Mouse (Mus musculus) lung, postnatal 14 days (tissue): ENCODE results near the gene Klre1.

Experiments used
- DNase-seq: peaks from one replicate; pipeline ENCODE4 v3.0.0; 2021

Klre1 gene

DNA sequence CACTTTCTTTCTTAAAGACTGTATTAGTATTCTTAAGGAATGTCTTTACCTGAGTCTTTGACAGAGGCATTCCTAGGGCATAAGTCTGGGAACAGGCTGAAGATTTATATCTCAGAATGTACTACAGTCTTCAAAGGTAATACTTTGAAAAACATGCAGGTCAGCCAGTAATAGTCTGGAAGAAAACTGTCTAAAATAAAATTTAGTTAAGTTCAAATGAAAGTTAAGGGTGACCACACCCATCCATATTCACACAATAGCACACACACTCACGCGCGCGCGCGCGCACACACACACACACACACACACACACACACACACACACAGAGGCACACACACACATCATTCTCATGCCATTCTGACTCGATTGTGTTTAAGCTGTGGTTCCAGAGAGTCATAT is at the start of gene Klre1:
TSS of gene Klre1 (plus strand) at position 301 of the 400 bp plus-strand sequence.
- DNase-seq, result no peak

- DNase-seq, result no peak
These were observed 48.1 kb upstream of the Klre1 start for GRCm38 (mm10) chr6:129529605-129530004.

DNA sequence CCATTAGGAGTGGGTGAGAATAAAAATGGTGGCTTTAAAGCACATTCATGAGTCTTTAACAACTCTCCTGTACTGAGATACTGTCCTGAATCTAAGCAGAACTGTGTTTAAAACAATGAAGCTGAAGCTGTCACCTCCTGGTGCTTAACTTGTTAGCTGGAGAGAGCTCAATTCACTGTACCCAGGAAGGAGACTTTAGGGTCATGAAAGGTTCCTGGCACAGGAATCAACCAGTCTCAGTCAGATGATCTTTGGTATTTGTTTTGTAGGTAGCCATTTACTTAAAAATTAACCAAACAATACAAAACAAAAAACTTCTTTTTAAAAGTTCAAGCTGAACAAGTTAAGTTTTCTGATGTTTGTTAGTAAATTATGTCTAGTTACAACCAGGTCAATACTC is 47.4 kb upstream of the Klre1 start:
- no peak for DNase-seq

DNA sequence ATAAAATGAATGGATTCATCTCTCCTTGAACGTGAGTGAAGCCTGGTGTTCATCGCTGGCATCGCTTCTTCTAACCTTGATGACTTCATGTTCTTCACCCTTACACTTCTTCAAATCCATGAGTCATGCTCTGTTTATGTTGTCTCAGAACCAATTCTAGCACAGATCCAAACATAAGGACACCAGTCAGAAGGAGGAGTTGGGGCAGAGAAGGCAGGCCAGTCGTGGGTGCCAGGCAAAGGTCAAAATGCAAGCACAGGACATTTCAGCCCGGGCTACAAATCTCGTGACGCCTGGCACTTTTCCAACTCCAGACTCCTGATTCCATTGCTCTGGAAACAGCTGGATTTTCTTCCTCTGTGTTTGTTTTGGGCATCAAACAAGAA is 45.2 kb upstream of the Klre1 start:
- peak; percentile 80 for DNase-seq

GRCm38 (mm10) chr6:129532942-129533860 is 44.5 kb upstream of the Klre1 start, which contains the start of gene Gabarapl1:
Gene Gabarapl1, plus strand, starts transcription at chr6:129533160.
- DNase-seq, result peak; percentile 84

DNA sequence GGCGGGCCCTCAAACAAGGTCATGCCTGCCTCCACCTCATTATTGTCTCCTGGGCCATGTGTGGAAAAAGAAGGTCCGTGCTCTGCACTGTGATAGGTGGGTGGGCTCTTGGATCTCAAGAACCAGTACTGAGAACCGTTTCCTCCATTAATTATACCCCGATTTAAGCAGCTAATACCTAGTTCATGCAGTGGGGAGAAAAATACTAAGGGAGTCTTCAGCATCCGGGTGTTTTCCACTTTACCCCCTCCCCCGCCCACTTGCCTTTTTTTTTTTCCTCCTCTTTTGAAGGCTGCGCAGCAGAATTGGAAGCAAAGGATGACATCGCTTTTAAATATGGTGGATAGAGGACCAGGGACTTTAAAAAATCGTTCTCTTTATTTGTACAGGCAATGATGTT is 43.6 kb upstream of the Klre1 start:
- no peak for DNase-seq

- DNase-seq, result no peak
These were observed 43.0 kb upstream of the Klre1 start for GRCm38 (mm10) chr6:129534627-129535190.

- no peak for DNase-seq
These were observed 42.0 kb upstream of the Klre1 start for GRCm38 (mm10) chr6:129535723-129536122.

DNA sequence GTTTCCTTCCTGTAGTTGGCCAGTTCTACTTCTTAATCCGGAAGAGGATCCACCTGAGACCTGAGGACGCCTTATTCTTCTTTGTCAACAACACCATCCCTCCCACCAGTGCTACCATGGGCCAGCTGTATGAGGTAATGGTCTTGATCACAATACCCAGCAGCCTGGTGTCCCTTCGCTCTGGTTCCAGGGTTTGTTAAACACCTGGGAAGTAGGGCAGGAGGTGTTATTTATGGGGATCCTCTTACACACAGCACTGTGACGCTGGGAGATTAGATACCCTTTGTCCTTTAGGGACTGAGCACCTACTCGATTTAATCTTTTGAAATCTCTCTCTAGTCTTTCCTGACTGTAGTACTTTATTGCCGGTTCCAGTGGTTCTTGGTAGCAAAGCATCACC is 39.1 kb upstream of the Klre1 start:
- no peak for DNase-seq

DNA sequence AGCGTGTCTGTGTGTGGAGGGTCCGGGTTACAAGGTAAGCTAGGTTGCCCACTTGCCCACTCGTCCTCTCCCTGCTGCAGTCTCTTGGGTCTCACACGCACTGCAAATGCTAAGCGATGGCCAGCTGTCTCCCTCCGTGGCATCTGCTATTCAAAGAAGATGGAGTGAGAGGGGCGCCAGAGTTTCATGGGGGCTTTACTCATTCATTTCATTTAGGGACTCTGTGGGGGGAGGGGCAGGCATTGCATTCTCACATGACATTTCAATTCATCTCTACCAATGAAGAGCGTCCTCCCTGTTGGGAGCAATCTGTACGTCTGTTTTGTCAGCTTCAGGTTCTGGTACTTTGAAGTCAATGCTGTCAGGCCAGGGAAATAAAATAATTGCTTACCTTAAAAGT is 35.8 kb upstream of the Klre1 start:
- no peak for DNase-seq

DNA sequence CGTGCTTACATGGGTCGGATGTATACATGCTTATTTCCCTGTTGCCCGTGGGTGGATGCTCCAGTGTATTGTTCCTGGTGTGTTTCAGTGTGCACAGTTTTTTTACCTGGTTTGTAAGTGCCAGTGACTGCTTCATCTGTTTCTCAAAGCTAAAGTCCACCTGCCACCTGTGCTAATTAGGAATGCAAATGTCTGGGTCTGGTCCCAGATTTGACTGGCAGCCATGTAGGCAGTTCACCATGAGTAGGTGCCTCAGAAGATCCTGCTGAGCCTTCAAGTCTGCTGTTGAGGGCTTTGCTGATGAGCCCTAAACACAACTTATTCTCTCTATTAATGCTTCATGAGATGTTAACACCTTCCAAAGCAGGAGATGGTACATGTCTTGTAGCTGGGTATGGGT is 35.2 kb upstream of the Klre1 start:
- no peak for DNase-seq

GRCm38 (mm10) chr6:129543709-129544606 is 33.7 kb upstream of the Klre1 start:
- DNase-seq, result peak; percentile 77

DNA sequence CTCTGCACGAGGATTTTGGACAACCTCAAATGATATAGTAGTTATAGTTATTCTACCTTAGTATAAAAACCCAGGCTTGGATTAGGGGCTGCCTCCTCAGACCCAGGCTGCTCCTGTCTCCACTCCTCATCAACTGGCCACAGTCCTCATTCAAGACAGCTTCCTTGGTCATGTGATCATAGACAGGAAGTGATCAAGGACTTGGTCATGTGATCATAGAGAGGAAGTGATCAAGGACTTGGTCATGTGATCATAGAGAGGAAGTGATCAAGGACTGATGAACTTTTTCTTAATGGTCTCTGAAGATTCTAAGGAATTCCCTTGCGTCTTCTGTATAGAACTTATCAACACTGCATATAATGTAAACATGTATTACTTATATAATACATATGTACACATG is 30.4 kb upstream of the Klre1 start:
- DNase-seq, result no peak

- no peak for DNase-seq
These were observed 29.7 kb upstream of the Klre1 start for GRCm38 (mm10) chr6:129548009-129548408.

- no peak for DNase-seq
These were observed 20.2 kb upstream of the Klre1 start for GRCm38 (mm10) chr6:129557298-129558023.

GRCm38 (mm10) chr6:129558946-129559640 is 18.6 kb upstream of the Klre1 start:
- DNase-seq, result peak; percentile 76

- DNase-seq, result no peak
These were observed 18.1 kb upstream of the Klre1 start for GRCm38 (mm10) chr6:129559641-129560027.

DNA sequence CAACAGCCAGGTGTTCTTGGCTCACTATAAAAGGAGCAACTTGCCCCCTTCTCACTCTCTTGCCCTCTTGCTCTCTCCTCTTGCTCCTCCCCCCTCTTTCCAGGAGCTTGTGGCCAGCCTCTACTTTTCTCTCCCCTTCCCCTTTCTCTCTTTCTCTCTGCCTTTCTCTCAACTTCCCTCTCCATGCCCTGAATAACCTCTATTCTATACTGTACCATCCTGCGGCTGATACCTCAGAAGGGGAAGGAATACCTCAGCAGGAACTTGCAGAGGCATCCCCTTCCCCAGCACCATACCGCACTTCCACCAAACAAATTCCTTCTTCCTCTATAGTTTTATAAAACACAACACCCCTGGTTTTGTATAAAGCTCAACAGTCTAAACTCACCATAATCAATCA is 12.4 kb upstream of the Klre1 start:
- no peak for DNase-seq

DNA sequence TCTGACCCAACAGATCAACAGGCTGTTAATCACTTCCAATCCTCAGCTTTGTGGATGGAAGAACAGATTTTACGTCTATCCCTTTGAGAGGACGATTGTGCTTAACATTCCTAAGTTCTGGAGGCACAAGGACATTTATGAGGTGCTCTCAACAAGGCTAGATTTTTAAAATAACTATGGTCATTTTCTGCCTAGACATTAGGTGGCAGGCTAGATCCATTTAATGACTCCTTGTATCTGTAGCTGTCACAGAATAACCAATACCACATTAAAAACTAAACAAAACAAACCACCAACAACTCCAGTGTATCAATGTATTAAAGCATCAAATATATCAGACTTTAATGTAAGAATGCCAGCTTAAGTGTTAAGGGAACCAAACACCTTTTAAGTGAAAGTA is 2.4 kb upstream of the Klre1 start:
- no peak for DNase-seq

DNA sequence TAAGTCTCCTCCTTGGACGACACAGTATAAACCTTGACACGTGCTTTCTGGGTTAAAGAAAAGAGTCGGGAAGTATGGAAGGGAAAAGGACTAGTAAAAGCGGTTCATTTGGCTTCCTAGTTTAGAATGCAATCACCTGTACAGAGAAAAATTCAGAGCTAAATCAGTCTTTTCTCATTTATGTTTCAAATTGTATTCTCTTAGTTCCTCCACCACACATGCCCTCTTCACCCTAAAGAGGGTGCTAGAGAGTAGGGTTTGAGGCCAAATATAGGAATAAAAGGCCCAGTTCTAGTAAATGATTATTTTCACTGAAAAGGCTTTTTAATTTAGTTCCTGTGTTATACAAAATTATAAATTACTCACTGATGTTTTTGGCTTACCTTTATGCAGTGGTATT is 3.6 kb downstream of the Klre1 start:
- no peak for DNase-seq

DNA sequence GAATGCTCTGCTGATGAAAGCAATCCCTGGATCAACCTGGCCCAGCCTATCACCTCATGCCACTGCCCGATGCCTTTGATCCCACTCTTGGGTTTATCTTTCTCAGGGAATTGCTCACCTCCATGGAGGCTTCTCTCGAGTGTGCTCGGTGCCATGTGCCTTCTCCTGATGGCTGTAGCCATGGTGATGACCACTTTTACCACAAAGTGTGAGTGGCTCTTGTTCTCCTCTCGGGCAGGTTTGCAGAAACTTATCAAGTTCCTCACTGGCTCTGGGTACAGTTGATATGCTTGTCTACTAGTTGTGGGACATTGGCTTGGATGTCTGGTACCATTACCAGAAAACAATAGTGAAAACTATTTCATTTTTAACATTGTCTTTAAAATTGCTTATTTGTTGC is 4.2 kb downstream of the Klre1 start:
- DNase-seq, result no peak

GRCm38 (mm10) chr6:129583014-129583413 is 5.3 kb downstream of the Klre1 start:
- DNase-seq, result no peak
